Mouse (Mus musculus): ENCODE results near the gene Cdc14a. TPM values are rescaled to one million over a fixed set of nuclear protein-coding genes. Genes with fewer than 3 reads are reported as not detected.

Cdc14a gene
- total RNA-seq, 2 experiments from 2014 or later, result 20.8 to 30.2 TPM

DNA sequence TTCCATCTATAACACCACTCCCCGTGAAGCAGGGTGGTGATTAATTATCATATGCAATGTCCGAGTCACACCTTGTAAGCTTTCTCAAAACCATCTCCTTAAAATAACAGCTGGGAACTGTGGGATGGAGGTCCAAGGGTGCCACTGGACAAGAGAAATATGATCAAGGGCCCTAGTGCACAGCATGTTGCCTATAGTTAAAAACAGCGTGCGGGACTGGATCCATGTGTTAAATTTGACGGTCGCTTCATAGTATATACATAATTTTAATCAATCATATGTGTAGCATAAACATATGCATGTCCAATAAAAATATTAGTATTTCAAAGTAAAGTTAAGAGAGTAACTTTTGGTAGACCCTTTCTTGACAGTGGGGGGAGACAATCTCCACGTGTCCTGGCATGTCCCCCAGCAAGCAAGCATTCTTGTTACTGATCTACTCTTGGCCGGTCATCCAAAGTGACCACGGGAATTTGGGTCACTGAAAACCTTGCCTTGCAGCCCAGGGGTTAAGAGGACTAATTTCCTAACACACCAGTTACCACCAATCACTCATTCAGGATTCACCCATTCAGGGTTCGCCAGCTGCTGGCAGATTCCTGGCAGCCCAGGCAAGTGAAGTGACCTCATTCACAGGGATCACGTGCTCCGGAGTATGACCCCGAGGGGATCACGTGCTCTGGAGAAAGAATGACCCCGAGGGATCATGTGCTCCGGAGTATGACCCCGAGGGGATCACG, 94.6 kb downstream of the Cdc14a start:
- no peak for DNase-seq

DNA sequence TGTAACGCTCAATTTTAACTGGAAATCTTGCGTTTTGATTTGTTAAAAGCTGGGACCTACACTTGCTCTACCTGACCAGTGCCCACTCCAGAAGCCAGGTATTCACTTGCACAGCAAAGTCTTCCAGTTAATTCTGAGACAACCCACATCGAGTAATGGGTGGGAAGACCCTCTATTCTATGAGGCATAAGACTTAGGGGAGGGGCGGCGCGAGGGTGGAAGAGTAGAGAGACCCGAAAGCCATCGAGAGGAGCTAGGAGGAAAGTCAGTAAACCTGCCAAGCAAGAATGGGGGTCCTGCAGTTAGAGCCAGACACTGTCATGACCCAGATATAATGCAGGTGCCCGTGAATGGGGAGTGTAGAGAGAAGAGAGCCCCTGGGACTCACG, 96.2 kb downstream of the Cdc14a start:
- DNase-seq, result no peak

DNA sequence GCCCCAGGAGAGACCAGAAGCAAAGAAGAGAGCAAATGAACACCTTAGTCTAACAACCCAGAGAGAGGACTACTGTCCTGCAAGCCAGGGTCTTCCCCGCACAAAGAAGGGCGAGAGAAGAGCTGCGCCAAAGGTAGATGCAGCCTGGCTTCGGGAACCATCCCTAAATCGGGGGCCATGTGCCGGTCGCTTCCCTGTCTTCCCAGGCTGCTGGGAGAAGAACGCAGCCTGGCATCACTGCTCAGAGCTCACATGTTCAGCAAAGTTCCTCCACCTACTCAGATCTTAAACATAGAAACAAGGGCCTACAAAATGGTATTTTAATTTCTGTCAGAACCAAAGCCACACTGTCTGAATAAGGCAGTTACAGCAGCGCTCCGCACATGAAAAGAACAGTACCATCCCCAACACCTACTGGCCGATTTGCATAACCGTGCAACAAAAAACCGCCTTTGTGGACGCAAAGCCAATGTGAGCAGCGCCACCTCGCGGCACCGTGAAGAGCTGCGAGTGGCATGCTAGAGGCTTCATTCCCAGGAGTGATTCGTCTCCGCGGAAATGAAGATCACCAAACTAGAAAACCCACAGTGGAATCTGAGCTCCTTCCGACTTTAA, 96.7 kb downstream of the Cdc14a start:
- peak; percentile 55 for DNase-seq

DNA sequence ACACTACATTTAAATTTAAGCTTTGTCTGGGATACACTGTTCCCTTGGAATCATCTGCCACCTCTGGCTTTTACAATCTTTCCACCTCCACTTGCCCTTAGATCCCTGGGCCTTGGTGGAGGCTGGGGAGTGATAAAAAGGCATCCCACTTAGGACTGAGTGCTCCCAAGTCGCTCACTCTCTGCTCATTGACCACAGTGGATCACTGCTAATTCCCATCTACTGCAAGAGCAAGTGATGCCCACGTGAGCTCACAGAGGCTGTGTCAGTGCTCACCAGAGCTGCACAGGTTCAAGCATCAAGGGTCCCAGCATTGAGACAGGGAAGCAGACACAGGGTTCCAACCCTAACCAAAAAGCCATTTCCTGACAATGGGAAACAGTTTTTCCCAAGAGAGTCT, 98.3 kb downstream of the Cdc14a start:
- DNase-seq, result no peak

DNA sequence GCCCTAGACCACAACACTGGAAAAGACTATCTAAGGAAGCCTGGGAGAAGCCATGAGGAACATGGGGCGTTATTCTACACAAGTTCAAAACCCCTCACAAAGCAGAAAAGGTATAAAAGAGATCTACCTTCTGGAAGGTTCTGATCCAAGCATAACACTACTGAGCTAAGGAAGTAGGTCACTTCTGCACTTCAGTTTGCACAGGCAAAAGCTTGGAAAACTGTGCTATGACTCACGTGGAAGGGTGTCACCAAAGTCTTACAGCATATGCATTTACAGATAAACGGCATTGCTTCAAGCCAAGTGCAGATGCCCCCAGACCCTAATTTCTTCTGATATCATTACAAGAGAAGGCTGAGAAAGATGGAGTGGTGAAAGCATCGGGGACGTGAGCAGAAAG, 104.1 kb downstream of the Cdc14a start:
- no peak for DNase-seq

DNA sequence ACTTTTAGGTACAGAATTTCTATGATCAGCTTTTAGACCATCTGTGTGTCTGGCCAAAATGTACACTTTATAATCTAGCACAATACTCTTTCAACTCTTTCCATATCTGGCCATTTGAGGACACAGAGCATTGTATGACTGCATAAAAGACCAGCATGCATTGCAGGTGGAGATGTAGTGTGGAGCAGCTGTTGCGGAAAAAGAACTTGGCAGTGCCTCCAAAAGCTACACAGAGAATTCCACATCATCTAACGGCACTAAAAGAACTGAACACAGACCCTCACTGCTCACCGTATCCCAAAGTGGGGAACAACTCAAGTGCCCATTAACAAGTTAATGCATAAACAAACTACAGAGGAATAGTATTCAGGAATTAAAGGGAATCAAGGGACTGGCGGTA, 112.0 kb downstream of the Cdc14a start:
- no peak for DNase-seq

DNA sequence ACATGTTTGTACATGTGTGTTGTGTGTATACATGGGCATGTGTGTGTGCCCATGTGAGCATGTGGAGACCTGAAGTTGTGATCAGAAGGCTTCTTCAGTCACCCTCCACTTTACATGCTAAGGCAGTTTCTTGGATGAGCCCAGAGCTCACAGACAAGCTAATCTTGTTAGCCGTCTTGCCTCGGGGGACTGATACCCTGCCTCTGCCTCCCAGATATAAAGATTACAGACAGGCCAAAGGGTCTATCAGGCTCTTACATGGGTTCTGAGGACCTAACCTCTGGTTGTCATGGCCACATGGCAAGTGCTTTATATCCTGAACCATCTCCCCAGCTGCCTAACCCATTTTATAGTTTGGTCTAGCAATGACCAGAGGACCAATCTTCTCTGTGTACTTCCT, 112.7 kb downstream of the Cdc14a start:
- no peak for DNase-seq

DNA sequence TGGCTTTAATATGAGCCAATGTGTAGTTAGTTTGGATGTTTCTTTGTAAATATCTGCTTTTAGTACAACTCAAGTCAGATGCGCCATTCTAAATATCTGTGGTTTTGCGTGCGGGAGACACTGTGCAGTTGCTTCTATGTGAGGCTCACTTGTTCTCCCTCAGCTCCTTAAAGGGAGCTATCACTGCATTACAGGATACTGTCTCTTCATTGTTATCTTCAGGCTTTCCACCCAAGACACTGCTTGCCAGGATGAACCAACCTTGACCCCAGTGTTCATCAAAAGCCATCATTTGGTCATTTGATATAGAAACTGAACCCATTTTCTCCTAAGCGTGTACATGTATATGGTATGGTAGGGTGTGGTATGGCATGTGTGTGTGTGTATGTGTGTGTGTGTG, 113.2 kb downstream of the Cdc14a start:
- no peak for DNase-seq

DNA sequence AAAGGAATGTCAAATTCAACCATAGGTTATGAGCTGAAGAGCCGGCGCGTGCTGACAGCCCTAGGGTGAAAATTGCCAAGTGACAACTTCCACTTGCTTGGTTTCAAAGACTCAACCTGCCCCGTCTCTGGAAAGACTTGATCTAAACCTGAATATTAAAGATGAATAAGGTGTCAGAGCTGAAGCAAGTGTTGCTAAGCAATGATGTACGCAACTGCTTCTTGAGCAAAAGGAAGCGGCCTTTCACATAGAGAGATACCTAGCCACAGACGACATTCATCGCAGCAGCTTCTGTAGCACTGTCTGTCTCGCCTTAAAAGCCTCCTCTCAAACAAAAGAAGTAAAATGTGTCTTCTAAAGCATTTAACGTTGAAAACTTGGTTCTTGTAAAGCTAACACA, 113.8 kb downstream of the Cdc14a start:
- DNase-seq, result no peak

DNA sequence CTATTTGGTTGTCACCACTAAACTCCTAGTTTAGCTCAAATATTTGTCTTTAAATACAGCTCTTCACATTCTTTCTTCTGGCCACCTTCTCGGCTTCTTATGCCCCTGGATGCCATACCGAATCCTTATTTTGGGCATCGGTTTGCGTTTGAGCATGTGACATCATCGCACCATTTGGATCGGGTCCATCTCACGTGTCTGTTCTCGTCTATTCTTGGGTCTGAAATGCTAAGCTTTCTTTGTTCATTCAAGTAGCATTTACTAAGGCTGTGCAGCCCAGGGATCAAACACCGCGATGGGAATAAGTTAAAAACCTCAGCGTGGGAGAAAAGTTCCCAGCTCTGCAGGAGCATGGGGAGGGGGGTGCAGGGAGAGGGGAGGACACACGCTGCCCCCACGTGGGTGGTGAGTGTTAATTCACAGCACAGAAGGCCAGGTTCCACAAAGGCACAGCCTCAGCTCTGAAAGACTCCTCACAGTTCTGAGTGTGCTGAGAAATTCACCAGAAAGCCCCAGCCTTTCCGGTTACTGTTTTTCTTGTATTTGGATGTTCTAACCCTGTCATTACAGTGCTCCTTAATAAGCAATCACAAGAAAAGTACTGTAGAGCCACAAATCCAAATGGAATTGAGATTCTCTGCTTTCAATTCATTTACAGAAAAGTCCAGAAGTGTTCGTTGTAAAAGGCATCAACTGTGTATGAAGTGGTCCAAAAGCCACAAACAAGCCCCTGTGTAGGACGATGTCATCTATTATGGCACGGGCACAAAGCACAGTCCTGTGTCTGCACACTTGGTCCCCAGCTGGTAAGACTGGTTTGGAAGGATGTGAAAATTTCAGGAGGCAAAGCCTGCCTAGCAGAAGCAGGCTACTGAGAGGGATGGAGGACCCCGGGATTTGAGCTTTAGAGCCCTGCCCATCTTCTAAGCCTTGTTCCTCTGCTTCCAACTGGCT, 118.8 kb downstream of the Cdc14a start:
- DNase-seq, result no peak

DNA sequence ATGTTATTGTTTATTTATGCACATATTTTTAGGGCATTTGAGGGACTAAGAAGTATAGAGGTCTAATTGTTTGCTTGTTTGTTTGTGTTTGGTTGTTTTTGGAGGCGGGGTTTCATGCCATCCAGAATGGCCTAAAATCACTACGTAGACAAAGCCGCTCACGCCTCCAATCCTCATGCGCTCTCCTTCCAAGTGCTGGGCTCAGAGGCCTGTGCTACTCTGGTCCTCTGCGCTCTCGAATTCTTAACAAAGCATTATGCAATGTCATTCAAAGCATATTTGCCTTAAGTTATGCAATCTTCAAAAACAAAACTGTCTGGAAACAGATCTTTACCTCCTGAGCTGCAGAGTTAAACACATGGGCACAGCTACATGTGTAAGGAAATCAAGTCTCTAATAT, 121.3 kb downstream of the Cdc14a start:
- DNase-seq, result no peak

DNA sequence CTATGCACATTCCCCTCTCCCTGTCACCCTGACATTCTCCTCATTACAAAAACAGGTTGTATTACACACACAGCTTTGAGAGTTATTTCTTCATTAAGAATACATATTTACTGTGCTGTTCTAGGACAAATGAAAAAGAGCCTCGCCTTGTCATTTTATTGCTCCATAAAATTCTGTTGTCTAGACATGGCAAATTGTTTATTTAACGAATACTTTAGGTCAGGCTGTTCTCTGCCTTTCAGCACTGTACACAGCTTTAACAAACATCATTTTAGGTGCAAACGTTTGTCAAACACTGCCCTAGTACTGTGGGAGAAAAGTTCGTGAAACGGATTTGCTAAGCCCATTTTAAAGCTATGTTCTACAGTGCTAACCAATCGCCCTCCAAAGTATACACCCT, 122.1 kb downstream of the Cdc14a start:
- no peak for DNase-seq

DNA sequence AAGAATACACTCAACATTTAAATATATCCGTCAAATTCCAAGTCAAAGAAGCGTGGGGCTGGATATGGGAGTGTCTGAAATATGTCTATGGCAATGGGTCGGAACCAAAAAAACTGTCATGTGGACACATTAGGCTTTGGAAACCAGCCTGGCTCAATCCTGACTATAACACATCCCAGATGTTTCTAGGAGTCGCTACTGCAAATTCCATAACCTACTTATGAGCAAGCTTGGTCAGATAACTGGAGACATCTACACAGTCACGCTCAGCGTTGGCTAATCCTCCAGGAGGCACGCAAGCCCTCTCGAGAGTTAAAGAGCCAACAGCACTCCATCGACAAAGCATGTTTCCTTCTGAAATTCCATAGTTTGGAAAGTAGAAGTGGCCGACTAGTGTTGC, 125.1 kb downstream of the Cdc14a start:
- no peak for DNase-seq

DNA sequence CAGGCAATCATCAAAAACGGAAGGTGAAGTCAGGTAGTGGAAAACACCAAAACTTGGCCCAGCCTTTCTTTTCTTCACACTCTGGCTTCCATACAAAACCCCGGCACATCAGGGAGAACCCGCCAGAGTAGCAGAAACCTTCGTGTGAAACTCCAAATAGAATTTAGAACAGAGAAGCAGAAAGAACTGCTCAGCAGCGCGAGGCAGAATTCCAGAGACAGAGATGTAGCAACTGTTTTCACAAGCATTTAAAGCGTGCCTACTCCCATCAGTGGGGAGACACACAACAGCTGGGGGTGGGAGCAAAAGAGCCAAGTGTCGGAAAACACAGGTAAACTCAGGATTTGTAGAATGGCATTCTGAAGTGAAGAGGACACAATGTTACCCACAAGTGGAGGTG, 125.8 kb downstream of the Cdc14a start:
- DNase-seq, result no peak

DNA sequence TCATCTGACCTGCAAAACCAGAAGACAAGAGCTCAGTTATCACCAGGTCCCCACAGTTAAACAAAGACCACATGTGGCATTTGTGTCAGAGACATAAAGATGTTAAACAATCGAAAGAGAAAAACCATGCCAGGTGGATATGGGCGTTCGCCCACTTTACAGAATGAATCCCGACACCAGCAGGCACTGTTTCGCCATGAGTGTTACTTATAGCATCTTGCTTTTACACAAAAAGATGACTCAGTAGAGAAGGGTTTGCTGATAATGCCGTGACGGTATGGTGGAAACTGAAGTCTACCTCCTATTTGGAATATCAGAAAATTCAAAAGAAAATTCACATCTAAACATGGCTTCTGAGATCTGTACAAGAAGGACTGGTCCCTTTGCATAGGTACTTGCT, 126.7 kb downstream of the Cdc14a start:
- no peak for DNase-seq

DNA sequence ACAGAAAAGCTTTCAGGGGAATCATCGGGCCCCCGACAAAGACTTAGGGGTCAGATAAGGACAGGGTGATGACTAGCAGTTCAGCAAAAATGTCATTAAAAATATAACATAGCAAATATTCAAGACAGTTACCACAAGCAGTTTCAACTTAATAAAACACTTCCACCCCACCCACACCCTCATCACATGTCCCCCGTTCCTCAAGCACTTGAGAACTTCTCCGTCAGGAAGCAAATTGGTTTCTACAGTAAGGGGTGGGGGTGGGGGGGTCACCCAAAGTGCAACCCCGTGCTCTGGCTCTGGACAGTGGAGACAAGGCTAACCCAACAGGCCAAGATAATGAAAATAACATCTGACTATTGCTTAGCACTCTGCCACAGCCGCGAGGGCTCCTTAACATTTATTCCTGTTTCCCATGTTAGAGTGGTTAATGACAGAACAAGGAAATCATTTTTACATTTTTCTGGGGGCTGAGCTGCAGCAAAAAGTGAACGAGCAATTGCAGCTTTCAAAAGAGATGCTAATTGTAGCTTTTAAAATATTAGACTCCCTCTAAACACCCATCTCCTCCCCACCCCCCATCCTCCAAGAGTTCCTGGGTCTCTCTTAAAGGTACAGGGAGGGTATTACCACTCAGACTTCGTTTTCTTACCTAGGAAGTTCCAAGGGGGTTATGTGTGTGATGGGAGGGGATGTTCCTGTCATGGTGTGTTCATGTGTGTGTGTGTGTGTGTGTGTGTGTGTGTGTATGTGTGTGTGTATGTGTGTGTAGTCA, 133.6 kb downstream of the Cdc14a start:
- DNase-seq, result no peak

DNA sequence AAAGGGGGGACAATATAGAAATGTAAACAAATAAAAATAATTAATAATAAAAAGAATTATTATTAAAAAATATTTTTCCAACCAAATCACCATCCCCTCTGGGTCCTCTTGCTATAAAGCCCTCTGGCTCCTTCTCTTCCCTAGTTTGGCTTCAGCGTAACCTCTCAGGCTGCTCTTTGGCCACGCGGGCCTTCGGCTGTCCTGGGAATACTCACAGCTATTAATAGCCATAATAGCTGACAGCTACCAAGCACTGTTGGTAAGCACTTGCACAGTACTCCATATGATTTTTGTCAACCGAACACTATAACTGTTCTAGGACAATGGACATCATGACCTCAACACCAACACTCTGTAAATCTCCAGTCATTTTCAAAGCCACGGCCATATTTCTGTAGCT, 135.0 kb downstream of the Cdc14a start:
- DNase-seq, result no peak

DNA sequence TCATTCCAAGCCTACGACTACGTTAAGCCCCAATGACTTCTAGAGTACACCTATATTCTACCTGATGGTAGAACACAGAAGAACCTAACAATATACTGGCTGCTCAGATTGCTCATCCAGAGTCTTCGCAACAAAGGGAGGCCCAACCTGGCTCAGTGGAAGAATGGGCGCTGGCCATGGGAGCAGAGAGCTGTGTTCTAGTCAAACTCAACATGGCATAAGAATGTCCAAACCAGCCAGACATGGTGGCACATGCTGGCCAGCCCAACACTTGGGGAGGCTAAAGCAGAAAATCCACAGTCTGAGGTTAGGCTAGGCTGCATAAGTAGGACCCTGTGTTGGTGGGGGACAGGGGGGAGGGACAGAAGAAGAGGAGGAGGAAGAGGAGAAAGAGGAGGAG, 139.1 kb downstream of the Cdc14a start:
- no peak for DNase-seq

DNA sequence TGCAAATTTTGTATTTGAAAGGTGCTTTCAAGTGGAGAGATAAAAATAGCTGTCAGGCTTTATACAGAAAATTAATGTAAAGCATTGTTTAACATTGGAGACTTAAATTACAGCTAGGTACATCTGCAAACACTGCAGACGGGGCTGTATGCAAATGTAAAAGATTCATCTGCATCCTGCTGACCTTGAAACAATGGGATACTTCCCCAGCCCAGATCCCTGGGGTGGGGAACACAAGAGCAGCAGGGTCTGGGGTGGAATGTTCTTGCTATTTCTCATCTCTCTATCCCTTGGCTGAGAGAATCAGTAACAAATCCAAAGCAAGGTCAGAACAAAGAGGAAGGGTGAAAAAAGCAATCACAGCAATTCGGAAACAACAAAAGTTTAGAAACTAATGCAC, 139.8 kb downstream of the Cdc14a start:
- DNase-seq, result no peak

DNA sequence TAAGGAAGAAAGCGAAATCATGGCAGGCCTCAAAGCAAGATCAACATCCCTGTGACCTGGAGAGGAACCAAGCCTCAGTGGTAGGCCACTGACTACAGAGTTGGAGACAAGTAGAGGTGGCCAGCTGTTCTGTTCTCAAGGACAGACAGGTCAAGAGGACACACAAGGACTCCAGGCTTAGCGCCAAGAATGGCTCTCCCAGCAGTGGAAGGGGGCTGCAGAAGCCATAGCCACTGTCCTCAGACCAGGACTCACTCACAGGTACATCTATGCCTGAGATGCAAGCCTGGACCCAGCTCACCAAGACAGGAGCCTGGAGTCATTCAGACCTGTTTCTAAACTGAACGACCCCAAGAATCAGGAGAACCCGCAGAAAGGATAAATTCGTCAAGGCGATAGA, 142.2 kb downstream of the Cdc14a start:
- DNase-seq, result no peak

DNA sequence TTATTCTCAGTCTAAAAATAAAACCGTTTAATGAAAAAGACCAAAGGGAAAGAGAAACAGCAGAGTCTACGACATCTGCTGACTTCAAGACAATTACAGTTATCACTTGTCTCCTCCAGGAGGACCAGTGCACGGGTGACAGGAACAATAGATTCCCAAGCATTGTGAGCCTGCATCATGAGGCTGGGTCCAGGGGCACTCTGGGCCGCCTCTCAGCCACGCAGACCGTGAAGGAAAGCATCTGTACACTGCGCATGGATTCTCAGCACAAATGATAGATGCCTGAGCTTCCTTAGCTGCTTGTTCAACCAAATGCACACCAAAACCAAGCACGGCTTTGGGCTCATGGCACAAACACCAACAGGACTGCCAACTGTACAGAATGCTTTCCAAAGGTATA, 146.7 kb downstream of the Cdc14a start:
- no peak for DNase-seq

DNA sequence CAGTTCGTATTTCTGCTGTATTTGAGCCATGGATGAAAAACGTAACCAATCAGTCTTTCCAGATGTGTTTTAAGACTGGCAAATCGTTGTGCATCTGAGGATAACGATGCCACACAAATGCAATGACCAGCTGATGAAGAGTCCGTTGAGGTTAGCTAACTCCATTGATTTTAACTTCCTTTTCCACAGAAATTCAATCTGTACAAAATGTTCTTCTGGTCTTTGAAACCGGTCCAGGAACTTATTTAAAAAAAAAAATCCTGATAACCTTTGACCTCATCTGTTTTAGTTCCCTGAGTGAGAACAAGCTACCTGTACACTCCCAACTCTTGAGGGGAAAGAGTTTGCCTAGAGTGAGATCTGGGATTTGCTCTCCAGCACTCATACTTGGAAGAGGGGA, 152.2 kb downstream of the Cdc14a start:
- no peak for DNase-seq
